Mouse (Mus musculus): ENCODE data around the gene Klc3.

- no peak for TF ChIP-seq POLR2A (IDR thresholded peaks at IDR 0.05; ENCODE audit: borderline replicate concordance, extremely low read depth, insufficient read depth, insufficient read length, poor library complexity, severe bottlenecking)
- TF ChIP-seq CTCF (IDR thresholded peaks at IDR 0.05; ENCODE audit: borderline replicate concordance, extremely low read depth, insufficient read depth, insufficient read length), result no peak
Observed at GRCm38 (mm10) chr7:19427999-19428650, 24.2 kb upstream of the Klc3 start.
